Mouse (Mus musculus) lung, postnatal 14 days (tissue): Measurements from ENCODE around the gene Mybbp1a.

Experiments used
- DNase-seq: peaks from one replicate; pipeline ENCODE4 v3.0.0; 2021

Mybbp1a gene

GRCm38 (mm10) chr11:72447475-72447874, 6.3 kb downstream of the Mybbp1a start:
- no peak for DNase-seq

GRCm38 (mm10) chr11:72452140-72452665, 11.0 kb downstream of the Mybbp1a start:
- no peak for DNase-seq

DNA sequence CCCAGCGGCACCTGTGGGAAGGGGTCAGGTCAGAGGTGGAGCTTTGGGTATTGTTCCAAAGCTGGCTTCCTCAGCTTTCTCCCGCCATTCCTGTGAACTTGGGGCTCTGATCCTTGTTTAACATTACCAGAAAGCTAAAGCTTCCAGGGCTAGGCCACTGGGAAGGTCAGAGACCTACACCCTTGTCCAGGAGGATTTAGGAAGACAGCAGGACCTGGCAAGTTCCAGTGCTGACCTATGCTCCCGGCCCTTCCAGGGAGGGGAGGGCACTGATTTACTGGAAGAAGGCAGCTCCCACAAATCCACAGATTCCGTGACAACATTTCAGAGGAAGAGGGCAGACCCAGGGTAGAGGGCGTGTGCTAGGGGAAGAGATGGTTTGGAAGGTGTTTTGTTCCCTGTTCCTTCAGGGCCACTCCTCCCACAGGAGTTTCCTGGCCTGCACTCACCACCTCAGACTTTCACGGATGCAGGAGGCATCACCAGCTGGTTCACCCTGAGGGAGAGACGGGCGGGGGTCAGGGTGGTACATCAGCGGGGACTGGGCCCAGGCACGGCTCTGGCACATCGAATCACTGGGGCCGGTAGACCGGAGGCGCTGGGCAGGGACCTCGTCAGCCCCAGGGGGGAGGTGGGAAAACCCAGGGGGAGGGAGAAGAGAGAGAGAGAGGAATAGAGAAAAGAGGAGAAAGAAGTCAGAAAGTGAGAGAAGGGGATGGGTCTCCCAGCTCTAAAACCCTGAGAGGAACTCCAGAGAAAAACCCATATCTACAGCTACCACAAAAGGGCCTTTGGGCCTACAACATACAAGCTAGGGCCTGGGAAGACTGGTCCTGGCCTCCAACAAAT, 12.2 kb downstream of the Mybbp1a start:
- no peak for DNase-seq

GRCm38 (mm10) chr11:72455694-72456093, 14.5 kb downstream of the Mybbp1a start:
- no peak for DNase-seq

- peak; percentile 56 for DNase-seq
Measured at GRCm38 (mm10) chr11:72457995-72458496, 16.9 kb downstream of the Mybbp1a start.

GRCm38 (mm10) chr11:72458502-72458901, 17.3 kb downstream of the Mybbp1a start:
- DNase-seq, result no peak

DNA sequence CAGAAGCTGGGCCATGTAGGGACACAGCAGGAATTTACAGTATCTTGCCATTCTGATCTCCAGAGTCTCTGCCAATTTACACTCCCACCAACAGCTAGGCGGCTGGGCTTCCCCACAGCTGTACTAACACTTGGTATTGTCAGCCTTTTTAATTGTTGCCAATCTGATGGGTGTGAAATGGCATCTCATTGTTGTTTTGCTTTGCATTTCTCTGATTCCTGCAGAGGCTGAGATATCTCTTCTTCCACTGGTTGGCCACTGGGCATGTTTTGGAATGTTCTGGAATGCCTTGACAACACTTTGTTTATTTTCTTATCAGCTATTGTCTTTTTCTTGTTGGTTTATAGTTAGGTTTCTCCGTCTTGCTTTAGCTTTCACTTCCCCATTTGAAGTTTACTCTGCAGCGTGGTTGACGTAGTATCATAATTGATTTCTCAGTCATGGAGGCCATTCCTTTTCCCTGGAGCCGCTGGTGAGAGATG, 20.4 kb downstream of the Mybbp1a start:
- no peak for DNase-seq

GRCm38 (mm10) chr11:72464821-72465220, 23.7 kb downstream of the Mybbp1a start:
- DNase-seq, result no peak

GRCm38 (mm10) chr11:72465978-72466693, 25.0 kb downstream of the Mybbp1a start:
- DNase-seq, result peak; percentile 38

GRCm38 (mm10) chr11:72466694-72467507, 25.7 kb downstream of the Mybbp1a start:
- peak; percentile 53 for DNase-seq

- no peak for DNase-seq
Measured at GRCm38 (mm10) chr11:72468525-72468924, 27.4 kb downstream of the Mybbp1a start.

DNA sequence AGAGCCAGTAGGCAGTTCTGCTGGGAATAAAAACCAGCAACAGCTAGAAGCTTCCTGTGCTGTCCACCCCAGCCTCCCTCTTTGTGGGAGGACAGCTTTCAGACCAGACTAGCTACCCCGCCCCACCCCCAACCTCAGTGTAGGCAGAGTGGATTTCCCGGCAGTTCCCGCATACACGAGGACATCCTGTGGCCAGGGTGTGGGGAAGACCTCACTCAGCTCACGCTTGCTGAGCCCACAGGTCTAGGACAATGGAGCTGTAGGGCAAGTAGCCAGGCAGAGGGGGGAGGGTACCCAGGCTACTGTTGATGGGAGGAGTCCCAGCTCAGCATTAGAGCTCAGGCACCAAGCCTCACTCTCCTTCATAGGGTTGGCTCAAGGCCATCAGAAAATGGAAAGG, 28.1 kb downstream of the Mybbp1a start:
- DNase-seq, result peak; percentile 91

DNA sequence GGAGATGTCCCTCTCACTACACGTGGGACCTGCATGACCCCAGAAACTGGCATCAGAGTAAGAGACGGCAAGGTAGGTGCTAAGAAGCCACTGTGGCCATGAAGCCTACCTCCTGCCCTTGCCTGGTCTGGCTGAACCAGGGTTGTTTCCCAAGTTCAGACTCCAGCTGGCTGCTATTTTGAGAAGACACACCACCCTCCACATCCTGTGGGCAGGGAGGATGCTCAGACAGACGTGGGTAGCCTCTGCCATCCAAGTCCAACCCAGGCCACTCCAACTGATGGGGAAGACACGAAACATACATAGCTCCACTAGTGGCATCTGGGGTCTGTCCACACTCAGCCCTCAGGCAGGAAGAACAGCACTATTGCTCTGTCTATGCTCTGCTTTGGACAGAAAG, 28.8 kb downstream of the Mybbp1a start:
- no peak for DNase-seq

DNA sequence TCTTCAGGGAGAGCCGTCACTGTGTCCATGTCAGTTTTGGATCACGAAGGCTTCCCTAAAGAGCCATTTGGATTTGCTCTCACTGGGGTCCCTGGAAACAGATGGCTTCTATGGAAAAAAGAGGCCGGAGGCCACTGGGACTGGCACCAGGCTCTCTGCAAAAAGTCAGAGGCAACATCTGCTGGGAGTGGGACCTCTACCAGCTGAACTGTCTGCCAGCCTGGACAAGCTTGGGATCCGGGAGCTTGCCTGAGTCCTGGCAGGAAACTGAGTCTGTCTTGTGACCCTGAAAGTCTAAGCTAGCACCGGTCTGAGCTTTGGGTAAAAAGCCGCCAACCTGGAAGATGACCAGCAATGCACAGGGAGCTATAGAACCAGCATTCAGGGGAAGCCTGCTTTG, 30.2 kb downstream of the Mybbp1a start:
- DNase-seq, result no peak

DNA sequence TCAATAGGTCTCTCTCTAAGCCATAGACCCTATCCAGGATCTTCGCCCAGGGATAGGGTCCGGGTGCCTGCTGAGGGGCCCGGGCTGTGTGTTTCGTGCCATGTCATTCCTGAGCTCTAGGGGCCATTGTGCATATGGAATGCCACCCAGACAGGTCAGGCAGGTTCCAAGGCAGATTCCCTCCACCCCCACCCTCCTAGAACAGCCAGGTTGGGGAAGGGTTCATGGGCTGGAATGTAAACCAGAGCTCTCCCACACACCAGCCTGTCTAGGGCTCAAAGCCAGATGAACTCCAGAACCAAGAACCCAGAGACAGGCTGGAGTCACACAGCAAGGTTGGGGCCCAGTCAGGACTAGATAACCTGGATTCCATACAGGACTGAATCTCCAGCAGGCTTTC, 32.4 kb downstream of the Mybbp1a start:
- no peak for DNase-seq

GRCm38 (mm10) chr11:72474926-72475325, 33.8 kb downstream of the Mybbp1a start:
- DNase-seq, result no peak

DNA sequence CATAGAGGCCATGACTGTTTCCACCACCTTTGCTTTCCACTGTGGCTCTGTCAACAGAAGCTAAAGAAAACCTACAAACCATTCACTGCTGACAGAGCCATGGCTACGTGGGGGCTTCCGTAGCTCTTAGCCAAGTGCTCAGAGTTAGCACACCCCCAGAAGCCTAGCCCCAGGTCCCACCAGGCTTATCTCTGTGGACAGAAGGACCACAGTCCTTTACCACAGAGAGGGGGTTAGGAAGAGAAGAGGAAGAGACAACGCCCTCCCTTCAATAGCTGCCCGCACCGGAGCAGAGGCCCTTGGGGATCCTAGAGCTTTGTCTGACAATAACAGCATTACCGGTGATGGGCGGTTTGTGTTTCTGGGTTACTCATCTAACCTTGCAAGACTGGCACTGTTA, 34.3 kb downstream of the Mybbp1a start:
- DNase-seq, result no peak

- no peak for DNase-seq
Measured at GRCm38 (mm10) chr11:72476074-72476625, 35.0 kb downstream of the Mybbp1a start.

DNA sequence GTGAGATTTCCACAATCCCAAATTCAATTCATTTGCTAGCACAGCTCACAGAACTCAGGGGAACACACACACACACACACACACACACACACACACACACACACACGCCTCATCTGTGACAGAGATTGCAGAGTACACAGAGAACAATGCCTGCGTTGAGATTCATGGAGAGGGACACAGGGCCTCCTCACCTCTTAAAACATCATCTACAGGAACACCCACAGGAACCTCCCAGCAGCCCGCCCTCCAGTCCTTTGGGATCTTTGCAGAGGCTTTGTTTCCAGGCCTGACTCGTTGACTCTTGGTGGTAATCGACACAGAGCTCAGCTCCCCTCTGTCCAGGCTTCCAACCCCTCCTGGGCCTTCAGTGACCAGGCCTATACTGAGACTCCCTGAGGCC, 36.0 kb downstream of the Mybbp1a start:
- no peak for DNase-seq

GRCm38 (mm10) chr11:72477653-72478052, 36.5 kb downstream of the Mybbp1a start:
- no peak for DNase-seq

- DNase-seq, result no peak
Measured at GRCm38 (mm10) chr11:72478228-72478627, 37.1 kb downstream of the Mybbp1a start.

DNA sequence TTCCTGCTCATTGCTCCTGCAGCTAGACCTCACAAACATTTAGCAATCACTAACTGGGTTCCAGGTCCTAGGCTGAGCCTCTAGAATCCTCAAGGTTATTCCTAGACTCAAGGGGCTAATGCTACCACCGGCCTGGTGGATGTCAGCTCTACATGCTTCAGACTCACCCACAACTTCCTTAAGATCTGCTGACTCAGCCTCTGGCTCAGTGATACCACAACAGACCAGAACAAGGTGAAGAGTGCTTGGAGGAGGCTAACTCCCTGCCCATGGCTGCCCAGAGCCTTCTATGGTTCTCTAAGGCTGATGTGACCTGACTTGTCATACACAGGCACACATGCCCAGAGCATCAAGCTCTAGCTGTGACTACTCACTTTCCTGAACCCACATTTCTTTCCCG, 38.3 kb downstream of the Mybbp1a start:
- no peak for DNase-seq
